Mouse (Mus musculus): ENCODE results near the gene Snx29.

DNA sequence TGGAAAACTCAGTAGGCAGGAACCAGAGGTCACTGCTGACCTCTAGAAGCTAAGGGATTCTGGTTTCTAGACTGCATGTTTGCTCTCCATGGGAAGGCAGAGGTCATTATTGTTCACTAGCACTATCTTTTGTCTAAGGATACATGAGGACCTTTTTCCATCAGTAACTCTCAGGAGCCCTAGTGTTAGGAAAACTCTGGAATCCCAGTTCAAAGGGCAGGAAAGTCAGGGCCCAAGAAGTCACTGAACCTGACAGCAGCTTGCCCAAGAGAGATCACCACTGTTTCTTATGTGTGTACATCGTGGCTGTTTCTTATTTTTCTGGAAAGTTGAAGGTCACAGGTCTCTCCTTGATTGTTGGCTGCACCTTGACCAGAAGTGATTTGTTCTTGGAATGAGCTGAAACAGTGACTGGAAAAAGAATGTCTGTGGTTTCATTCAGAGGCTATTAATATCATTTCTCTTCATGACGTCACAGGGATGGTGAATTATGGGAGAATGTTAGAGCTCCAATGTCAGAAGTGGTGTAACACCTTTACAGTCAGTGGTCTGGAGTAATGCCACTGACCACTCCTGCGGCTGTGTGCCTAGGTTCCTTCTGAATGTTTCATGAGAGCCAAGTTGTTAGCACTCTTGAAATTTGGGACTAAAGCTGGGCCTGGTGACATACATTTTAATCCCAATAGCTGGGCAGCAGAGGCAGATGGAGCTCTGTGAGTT, 7.5 kb downstream of the Snx29 start:
- TF ChIP-seq POLR2A (IDR thresholded peaks at IDR 0.05; ENCODE audit: borderline replicate concordance, insufficient read depth, low read length) (no peak), CTCF (IDR thresholded peaks at IDR 0.05; ENCODE audit: borderline replicate concordance, insufficient read depth, low read depth, low read length) (no peak)
